8 mouse cellular contexts compared by ENCODE assay signal in genomic region chr4:59782853-59783684, GRCm38 (mm10). TPM values are rescaled to one million over a fixed set of nuclear protein-coding genes. Genes with fewer than 3 reads are reported as not detected.
A peak's percentile ranks its signal among the peaks of the same experiment; 100 is the strongest.
DNase-seq lines count a peak whose midpoint lies in the region; TF ChIP-seq lines count a peak whose summit lies in the region.

No protein-coding gene starts in this region.

- peak; percentile 22 for DNase-seq in adrenal gland, postnatal 10 days
- DNase-seq in adrenal gland, postnatal 4 days (ENCODE audit: low spot score in 2 of 2), result no peak
- DNase-seq in spleen, adult 2 months (ENCODE audit: low read depth in 1 of 2, low spot score in 2 of 2), result no peak
- no peak for DNase-seq in spleen, adult 12 weeks (ENCODE audit: low spot score)
- peak; percentile 47 for DNase-seq in hindbrain, embryonic 10.5 days (ENCODE audit: low spot score)
- peak; percentile 55 for DNase-seq in thymus, postnatal 0 days (ENCODE audit: low spot score)
- no peak for DNase-seq in urinary bladder, postnatal 10 days (ENCODE audit: low spot score)

- TF ChIP-seq CTCF in spleen, adult 2 months (IDR thresholded peaks at IDR 0.05; ENCODE audit: extremely low read depth, insufficient read depth, insufficient read length, insufficient replicate concordance), result no peak

- no peaks in the 10 kb centered on the region for H3K9me3 ChIP-seq in hindbrain, embryonic 10.5 days
- H3K9me3 ChIP-seq in megakaryocyte, embryonic 14.5 days, result no peaks in the 10 kb centered on the region

- under 1% methylated on average over 47 of the region's 47 CpGs for WGBS in spleen, adult 2 months
- under 1% methylated on average over 47 of the region's 47 CpGs for WGBS in hindbrain, embryonic 10.5 days

- peak overlapping the region; percentile 93 for H3K4me3 ChIP-seq in spleen, adult 2 months (ENCODE audit: extremely low read depth, insufficient read depth, insufficient read length)
- H3K4me3 ChIP-seq in hindbrain, embryonic 10.5 days, result peak overlapping the region; percentile 92
- H3K4me3 ChIP-seq in megakaryocyte, embryonic 14.5 days (replicated peaks), result peak overlapping the region; percentile 98

- TF ChIP-seq POLR2A in spleen, adult 2 months (IDR thresholded peaks at IDR 0.05; ENCODE audit: low read depth, low read length), result no peak

- H3K27ac ChIP-seq in spleen, adult 2 months (ENCODE audit: insufficient read depth, low read length), result peak overlapping the region; percentile 42
- H3K27ac ChIP-seq in hindbrain, embryonic 10.5 days, result peak overlapping the region; percentile 94

- no peaks in the 10 kb centered on the region; the same call in 1 of the 2 replicates for H3K4me1 ChIP-seq in spleen, adult 2 months (ENCODE audit: control insufficient read depth, insufficient read depth, insufficient read length)
- peaks cover 14% of the 10 kb centered on the region for H3K4me1 ChIP-seq in hindbrain, embryonic 10.5 days (replicated peaks)
- peaks cover 58% of the 10 kb centered on the region for H3K4me1 ChIP-seq in megakaryocyte, embryonic 14.5 days

- H3K36me3 ChIP-seq in spleen, adult 2 months (ENCODE audit: control insufficient read depth, insufficient read depth, low read length), result no peaks in the 10 kb centered on the region
- H3K36me3 ChIP-seq in hindbrain, embryonic 10.5 days, result peaks cover 21% of the 10 kb centered on the region
- peaks cover 11% of the 10 kb centered on the region for H3K36me3 ChIP-seq in megakaryocyte, embryonic 14.5 days (replicated peaks; ENCODE audit: low read length)

- no peaks in the 10 kb centered on the region for H3K27me3 ChIP-seq in spleen, adult 2 months (ENCODE audit: control insufficient read depth, insufficient read depth, low read length)
- no peaks in the 10 kb centered on the region for H3K27me3 ChIP-seq in hindbrain, embryonic 10.5 days (ENCODE audit: insufficient read depth, poor library complexity, severe bottlenecking)
- no peaks in the 10 kb centered on the region for H3K27me3 ChIP-seq in megakaryocyte, embryonic 14.5 days (replicated peaks)

RNA-seq across cellular contexts. Expression of gene Inip, which starts 18.3 kb away (rescaled TPM):
- 10 to 100 TPM; 12.6 to 18.3 TPM for total RNA-seq in adrenal gland, postnatal 10 days (2021)
- 10 to 100 TPM; 21.8 to 24.1 TPM for total RNA-seq in adrenal gland, postnatal 4 days (2021)
- polyA plus RNA-seq in spleen, adult 2 months (2012; rRNA removed), result 9.8 and 10.1 TPM in 2 replicates
- polyA plus RNA-seq in hindbrain, embryonic 10.5 days (2016; fragmentation: Nextera tagmentation; extraction: Ambion mirVana), result 86.7 and 103 TPM in 2 replicates
- polyA plus RNA-seq in megakaryocyte, embryonic 14.5 days (2012; ENCODE audit: insufficient read depth, low replicate concordance), result 6.1 and 9.7 TPM in 2 replicates
- polyA plus RNA-seq in thymus, postnatal 0 days (2015; fragmentation: Nextera tagmentation; extraction: Ambion mirVana), result 83.7 and 93.0 TPM in 2 replicates

RNA-seq across cellular contexts. Expression of gene Snx30, which starts 22.6 kb away (rescaled TPM):
- 1 to 10 TPM; 8.0 to 8.9 TPM for total RNA-seq in adrenal gland, postnatal 10 days (2021)
- total RNA-seq in adrenal gland, postnatal 4 days (2021), result 10 to 100 TPM; 13.2 to 14.0 TPM
- polyA plus RNA-seq in spleen, adult 2 months (2012; rRNA removed), result 8.8 and 12.5 TPM in 2 replicates
- 14.4 and 14.6 TPM in 2 replicates for polyA plus RNA-seq in hindbrain, embryonic 10.5 days (2016; fragmentation: Nextera tagmentation; extraction: Ambion mirVana)
- 12.1 and 19.2 TPM in 2 replicates for polyA plus RNA-seq in megakaryocyte, embryonic 14.5 days (2012; ENCODE audit: insufficient read depth, low replicate concordance)
- polyA plus RNA-seq in thymus, postnatal 0 days (2015; fragmentation: Nextera tagmentation; extraction: Ambion mirVana), result 14.5 and 16.8 TPM in 2 replicates

Comparison
In these comparisons a context has a peak if more than half of its experiments do, and no peak if none do; other contexts are left out.
1. DNase-seq: peak in adrenal gland, postnatal 10 days (single experiment), hindbrain, embryonic 10.5 days (single experiment) and thymus, postnatal 0 days (single experiment); none in adrenal gland, postnatal 4 days (0 of 2), spleen, adult 2 months (0 of 2), spleen, adult 12 weeks (single experiment) and urinary bladder, postnatal 10 days (single experiment).
2. Peak in every context shown above with its lines, with median percentiles within 50 percentile points of each other: H3K4me3 ChIP-seq.